ENCODE assay signal across 21 mouse cellular contexts in genomic region chr1:79704672-79705071, GRCm38 (mm10). TPM values are rescaled to one million over a fixed set of nuclear protein-coding genes. Genes with fewer than 3 reads are reported as not detected.
A peak's percentile ranks its signal among the peaks of the same experiment; 100 is the strongest.
DNase-seq lines count a peak whose midpoint lies in the region; ATAC-seq lines count a peak whose summit lies in the region.
"Had no signal": no experiment of that assay in that cellular context is flagged by ENCODE, and none has a peak within 500 bp of the region (broad histone marks: within the 10 kb centered on the region; RNA-seq: fewer than 3 reads in every experiment).

No protein-coding gene starts in this region.

- H3K27me3 ChIP-seq in midbrain, embryonic 11.5 days (ENCODE audit: control insufficient read depth, insufficient read depth, low read length) = no peaks in the 10 kb centered on the region
- H3K27me3 ChIP-seq: CH12.LX, Patski had no signal

- WGBS in midbrain, embryonic 11.5 days = 92% methylated on average over 2 of the region's 2 CpGs

- no peak overlapping the region for H3K4me3 ChIP-seq in midbrain, embryonic 11.5 days (ENCODE audit: low read depth, low read length)

- H3K4me1 ChIP-seq in midbrain, embryonic 11.5 days (ENCODE audit: control insufficient read depth, insufficient read depth, low read length) = no peaks in the 10 kb centered on the region

- peaks cover 2% of the 10 kb centered on the region; the same call in 1 of the 2 replicates for H3K36me3 ChIP-seq in midbrain, embryonic 11.5 days (ENCODE audit: control insufficient read depth, insufficient read depth, low read length)

- H3K27ac ChIP-seq in midbrain, embryonic 11.5 days (ENCODE audit: low read depth, low read length) = no peak overlapping the region

- H3K9ac ChIP-seq in midbrain, embryonic 11.5 days (ENCODE audit: low read length) = no peak overlapping the region

- ATAC-seq in midbrain, embryonic 11.5 days (ENCODE audit: low FRiP score) = no peak
- no peak for ATAC-seq in erythroid progenitor cell, adult 5-6 weeks (replicated peaks; ENCODE audit: low FRiP score, poor library complexity, severe bottlenecking)
- ATAC-seq: activated CD4-positive, CD25-positive, alpha-beta regulatory T cell, adult 4 months; CD4-positive, CD25-positive, alpha-beta regulatory T cell, adult 4 months; Patski had no signal

- no peak overlapping the region for H3K4me2 ChIP-seq in midbrain, embryonic 11.5 days

- peak; percentile 62 for DNase-seq in heart, adult 11 months
- no peak for DNase-seq in heart, adult 18-20 months
- DNase-seq in fat pad, adult 2 months (ENCODE audit: extremely low read depth, low read depth, low spot score) = peak; percentile 80
- peak; percentile 74 for DNase-seq in gonadal fat pad, adult 2 months (ENCODE audit: low read depth)
- DNase-seq in midbrain, embryonic 11.5 days (ENCODE audit: low spot score, missing footprints) = no peak
- DNase-seq: adrenal gland, adult 2 months; adrenal gland, adult 8-10 months; adrenal gland, postnatal 10 days; adrenal gland, postnatal 14 days; adrenal gland, postnatal 25 days; adrenal gland, postnatal 36 days; B cell, adult 2 months; cerebellum, adult 11 months; cerebellum, adult 11-12 months; cerebellum, adult 18-20 months had no signal

- no peaks in the 10 kb centered on the region for H3K9me3 ChIP-seq in midbrain, embryonic 11.5 days (ENCODE audit: control insufficient read depth, low read length)
- H3K9me3 ChIP-seq: G1E had no signal

RNA-seq across cellular contexts. Expression of gene Ap1s3, which starts 32.9 kb away (rescaled TPM):
- 1 to 10 TPM in 1 of 2 experiments, under 1 TPM in 1; 0.15 to 1.0 TPM for total RNA-seq in heart, adult 18-20 months (2021)
- polyA plus RNA-seq in gonadal fat pad, adult 2 months (2012; rRNA removed) = 60.9 and 72.4 TPM in 2 replicates
- polyA plus RNA-seq in midbrain, embryonic 11.5 days (2014; fragmentation: Nextera tagmentation; extraction: Ambion mirVana) = 0.04 and 0.06 TPM in 2 replicates
- 6.8 and 10.1 TPM in 2 replicates for total RNA-seq in erythroid progenitor cell, adult 5-6 weeks (2015; ENCODE audit: low replicate concordance)
- 2.1 TPM in 1 of 2 replicates, not detected in the other for total RNA-seq in erythroid progenitor cell, adult 5-6 weeks (2017; ENCODE audit: low replicate concordance)

Comparison
In these comparisons a context has a peak if more than half of its experiments do, and no peak if none do; other contexts are left out.
1. DNase-seq: peak in heart, adult 11 months (single experiment), fat pad, adult 2 months (single experiment) and gonadal fat pad, adult 2 months (single experiment); none in heart, adult 18-20 months (0 of 2) and midbrain, embryonic 11.5 days (single experiment).